Mouse (Mus musculus) left cerebral cortex, adult 2 months (tissue): ENCODE results near the gene Actr1b. TPM values are rescaled to one million over a fixed set of nuclear protein-coding genes. Genes with fewer than 3 reads are reported as not detected.

Source experiments
- DNase-seq, 2 experiments: peaks; one replicate each; pipeline ENCODE4 v3.0.0; 2021 to 2022; ENCODE audit warnings: low spot score in 2 of 2, mixed read lengths in 1 of 2; ENCODE audit errors: extremely low spot score in 1 of 2
- H3K27ac ChIP-seq: fragments of 200-600 bp; 2 replicates; pipeline ENCODE4 v1.8.1; 2022
- H3K4me3 ChIP-seq: fragments of 200-600 bp; 2 replicates; pipeline ENCODE4 v1.8.1; 2022
- CTCF ChIP-seq: fragments of 200-600 bp; IDR thresholded peaks from 2 replicates; pipeline ENCODE4 v1.8.1; 2022; ENCODE audit warnings: antibody characterized with exemption, mild to moderate bottlenecking, moderate library complexity
- intact Hi-C: fragments of 180-260 bp; cut with DNase I; formaldehyde crosslinking; loops from one replicate; pipeline ENCODE4 v1.15.1; 2025
- long read RNA-seq, 2 experiments: library from polyadenylated mRNA; stranded (forward); transcript quantifications; one replicate each; pipeline ENCODE4 v2.0.0; 2021; ENCODE audit warnings: borderline mapping rate in 2 of 2
- total RNA-seq, 2 experiments: library from RNA; stranded (reverse); gene quantifications; 2 replicates each; pipeline ENCODE4 v1.2.3; 2021

The Actr1b gene
- total RNA-seq, result 100 to 1,000 TPM; 323 to 361 TPM
- long read RNA-seq, experiment 1, transcript Actr1b-201 (11 exons, 3,248 nt), result major isoform, 421 of 665 reads
- long read RNA-seq, experiment 1, partial matches to known transcripts, result 183 of 665 reads
- long read RNA-seq, experiment 1, other reads (novel, unspliced or antisense), result 61 of 665 reads
- long read RNA-seq, experiment 2, transcript Actr1b-201 (11 exons, 3,248 nt), result major isoform, 272 of 433 reads
- long read RNA-seq, experiment 2, partial matches to known transcripts, result 111 of 433 reads
- long read RNA-seq, experiment 2, other reads (novel, unspliced or antisense), result 50 of 433 reads

- TF ChIP-seq CTCF, result no peak
- intact Hi-C loops, result no loop called here
- Histone ChIP-seq H3K4me3 (no peak within 1 kb of the TSS), H3K27ac (no peak within 1 kb of the TSS)
- DNase-seq, result no peak
These were observed at the start of gene Actr1b for GRCm38 (mm10) chr1:36714311-36714710. Gene Actr1b, minus strand, starts transcription at chr1:36714422.

DNA sequence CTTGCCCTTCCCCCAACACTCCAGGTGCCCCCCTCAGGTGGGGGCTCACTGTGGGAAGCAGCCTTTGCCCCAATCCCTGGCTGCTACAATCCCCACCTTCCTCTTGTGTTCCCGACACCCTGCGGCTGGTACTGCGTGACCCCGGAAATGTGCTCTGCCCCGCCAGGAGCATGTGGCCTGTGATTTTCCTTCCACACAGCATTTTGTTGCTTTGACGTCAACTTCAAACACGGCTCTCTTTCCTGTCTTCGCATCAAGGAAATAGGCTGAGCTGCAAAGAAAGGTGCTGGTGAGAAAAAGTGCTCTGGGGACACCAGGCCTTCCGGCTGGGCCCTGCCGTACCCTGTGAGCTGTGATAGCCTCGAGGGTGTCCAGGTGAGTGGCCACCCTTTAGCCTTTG, 47.3 kb upstream of the Actr1b start, which contains the start of gene Zap70:
TSS of gene Zap70 (plus strand) at position 231 of the 400 bp plus-strand sequence.
- intact Hi-C loops, result no loop called here
- TF ChIP-seq CTCF, result no peak
- H3K4me3 ChIP-seq, result no peak within 1 kb of the TSS
- no peak for DNase-seq
- no peak within 1 kb of the TSS for H3K27ac ChIP-seq

GRCm38 (mm10) chr1:36761061-36761460, 46.8 kb upstream of the Actr1b start:
- TF ChIP-seq CTCF, result no peak
- Histone ChIP-seq H3K27ac (no peak overlapping the region), H3K4me3 (no peak overlapping the region)
- no peak for DNase-seq
- intact Hi-C loops, result no loop called here

DNA sequence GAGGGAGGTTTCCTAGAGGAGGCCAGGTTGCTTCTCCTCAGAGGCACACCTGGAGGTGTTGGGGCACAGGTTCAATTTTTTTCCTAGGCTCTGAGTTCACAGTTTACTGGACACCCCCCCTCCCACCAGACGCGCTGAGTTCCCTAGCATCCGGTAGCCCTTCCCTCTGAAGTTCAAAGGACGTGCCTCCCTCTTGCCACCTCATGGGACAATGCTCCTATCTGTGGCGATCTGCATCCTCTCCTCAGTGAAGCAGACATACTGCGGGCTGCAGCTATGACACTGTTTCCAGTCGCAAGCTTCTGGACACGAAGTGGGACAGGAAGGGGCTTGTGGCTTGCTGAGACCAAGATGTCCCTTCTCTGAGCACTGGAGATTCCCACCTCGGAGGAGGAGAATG, 46.2 kb upstream of the Actr1b start:
- H3K27ac ChIP-seq, result no peak overlapping the region
- no peak overlapping the region for H3K4me3 ChIP-seq
- intact Hi-C loops, result no loop called here
- DNase-seq, result no peak
- TF ChIP-seq CTCF, result no peak

DNA sequence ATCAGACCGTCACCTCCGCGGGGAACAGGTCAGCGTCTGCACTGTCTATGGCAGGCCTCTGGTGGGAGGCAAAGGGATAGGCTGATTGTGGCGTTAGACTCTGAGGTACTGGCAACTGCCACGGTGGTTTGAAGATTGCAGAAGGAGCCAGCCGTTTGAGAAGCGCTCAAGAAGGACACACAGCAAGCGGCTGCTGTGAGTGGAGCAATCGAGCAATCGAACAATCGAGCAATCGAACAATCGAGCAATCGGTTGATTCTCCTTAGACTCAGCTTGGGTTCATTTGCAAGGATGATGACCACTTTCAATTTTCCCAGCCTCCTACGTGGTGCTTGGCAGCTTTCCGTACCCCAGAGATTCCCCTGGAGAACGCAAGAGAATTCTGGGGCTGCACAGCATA, 44.9 kb upstream of the Actr1b start:
- Histone ChIP-seq H3K4me3 (no peak overlapping the region), H3K27ac (no peak overlapping the region)
- DNase-seq, result no peak
- no peak for TF ChIP-seq CTCF
- intact Hi-C loops, result no loop called here

GRCm38 (mm10) chr1:36758553-36758952, 44.3 kb upstream of the Actr1b start:
- DNase-seq, result no peak
- H3K4me3 ChIP-seq, result no peak overlapping the region
- H3K27ac ChIP-seq, result no peak overlapping the region
- intact Hi-C loops, result no loop called here
- TF ChIP-seq CTCF, result no peak

GRCm38 (mm10) chr1:36753932-36754675, 39.9 kb upstream of the Actr1b start:
- no peak for TF ChIP-seq CTCF
- Histone ChIP-seq H3K27ac (no peak overlapping the region), H3K4me3 (no peak overlapping the region)
- intact Hi-C loops, result no loop called here
- no peak for DNase-seq

- Histone ChIP-seq H3K27ac (no peak overlapping the region), H3K4me3 (no peak overlapping the region)
- intact Hi-C loops, result loop anchor here (10.0 kb wide), 1 partner anchor 888 kb away; no protein-coding TSS in a partner anchor
- no peak for DNase-seq
- peak; percentile 43 for TF ChIP-seq CTCF
These were observed 32.2 kb upstream of the Actr1b start for GRCm38 (mm10) chr1:36746452-36746851.

GRCm38 (mm10) chr1:36745661-36746060, 31.4 kb upstream of the Actr1b start:
- no peak overlapping the region for H3K27ac ChIP-seq
- intact Hi-C loops, result loop anchor here (2.0 to 10.0 kb wide), 2 partner anchors 199 to 889 kb away; partner anchors contain the start of gene Ankrd39
- DNase-seq, result no peak
- no peak for TF ChIP-seq CTCF
- H3K4me3 ChIP-seq, result no peak overlapping the region

- intact Hi-C loops, result loop anchor here (2.0 to 10.0 kb wide), 2 partner anchors 198 to 890 kb away; partner anchors contain the start of gene Ankrd39
- peak overlapping the region; percentile 3; the same call in 1 of the 2 replicates for H3K27ac ChIP-seq
- peak overlapping the region; percentile 35 for H3K4me3 ChIP-seq
- DNase-seq, result peak; percentile 76 to 78
- TF ChIP-seq CTCF, result peak; percentile 80
These were observed 30.2 kb upstream of the Actr1b start for GRCm38 (mm10) chr1:36744268-36744944.

DNA sequence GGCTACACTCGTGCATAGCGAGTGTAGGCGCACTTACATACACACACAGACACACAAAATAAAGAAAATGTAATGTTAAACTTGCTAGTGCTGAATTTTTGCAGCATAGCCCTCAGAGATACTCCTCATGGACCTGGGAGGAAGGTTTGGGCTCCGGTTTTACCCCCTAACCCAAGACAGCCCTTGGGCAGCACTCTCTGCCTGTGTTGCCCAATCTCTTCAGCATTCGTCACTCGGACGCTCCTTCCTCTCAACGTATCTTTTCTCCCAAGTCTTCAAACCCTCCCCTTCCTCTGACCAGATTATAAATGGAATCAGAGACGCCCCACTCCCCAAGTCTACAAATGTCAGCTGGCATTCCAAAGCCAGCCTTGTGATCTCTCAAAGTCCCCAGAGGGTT, 28.8 kb upstream of the Actr1b start:
- no peak overlapping the region for H3K27ac ChIP-seq
- intact Hi-C loops, result loop anchor here (10.0 kb wide), 1 partner anchor 892 kb away; no protein-coding TSS in a partner anchor
- H3K4me3 ChIP-seq, result no peak overlapping the region
- no peak for DNase-seq
- no peak for TF ChIP-seq CTCF

- intact Hi-C loops, result loop anchor here (10.0 kb wide), 1 partner anchor 666 kb away; no protein-coding TSS in a partner anchor
These were observed 25.0 kb upstream of the Actr1b start for GRCm38 (mm10) chr1:36739231-36739630.

More at GRCm38 (mm10) chr1:36739231-36739630, 25.0 kb upstream of the Actr1b start:
- no peak overlapping the region for H3K4me3 ChIP-seq
- DNase-seq, result no peak
- H3K27ac ChIP-seq, result no peak overlapping the region
- TF ChIP-seq CTCF, result no peak
